Mouse (Mus musculus): Measurements from ENCODE around the gene Arih1. TPM values are rescaled to one million over a fixed set of nuclear protein-coding genes. Genes with fewer than 3 reads are reported as not detected.

The Arih1 gene
- polyA plus RNA-seq, 1 experiment from 2014 or later, result 9.6 TPM

- H3K4me2 ChIP-seq (ENCODE audit: low read length), result no peak overlapping the region
- DNase-seq (ENCODE audit: low spot score) (no peak), ATAC-seq (replicated peaks; ENCODE audit: low FRiP score, low read depth) (no peak)
- no peaks in the 10 kb centered on the region for H3K9me3 ChIP-seq (replicated peaks; ENCODE audit: low read length)
- H3K4me3 ChIP-seq (replicated peaks; ENCODE audit: low read depth, low read length), result no peak overlapping the region
- H3K27me3 ChIP-seq (ENCODE audit: insufficient read depth, low read length), result no peaks in the 10 kb centered on the region
- TF ChIP-seq CTCF (IDR thresholded peaks at IDR 0.05; ENCODE audit: low read depth), result no peak
- H3K9ac ChIP-seq (ENCODE audit: low read depth, low read length), result no peak overlapping the region
- no peaks in the 10 kb centered on the region for H3K4me1 ChIP-seq (replicated peaks; ENCODE audit: insufficient read depth, low read length)
- 95% methylated on average over 1 of the region's 1 CpGs for WGBS
- no peak overlapping the region for H3K27ac ChIP-seq
- H3K36me3 ChIP-seq (ENCODE audit: insufficient read depth, low read length), result no peaks in the 10 kb centered on the region
These were observed 11.6 kb downstream of the Arih1 start for GRCm38 (mm10) chr9:59474838-59475237.

DNA sequence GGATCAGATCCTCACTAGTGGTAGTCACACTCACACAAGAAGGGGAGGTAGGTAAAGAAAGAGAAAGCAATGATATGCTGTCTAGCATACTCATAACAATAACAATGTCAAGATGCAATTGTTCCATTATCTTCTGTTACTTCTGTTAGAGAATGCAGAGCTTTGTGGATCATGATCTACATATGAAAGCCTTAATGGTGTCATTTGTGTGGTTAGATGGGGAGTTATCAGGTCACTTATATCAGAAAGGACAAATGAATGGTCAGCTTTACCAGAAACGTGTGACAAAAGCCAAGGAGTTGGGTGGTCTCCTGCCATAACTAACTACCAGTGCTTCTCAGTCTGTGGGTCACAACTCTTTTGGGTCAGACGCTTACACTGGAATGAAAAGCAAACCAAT lies 13.2 kb downstream of the Arih1 start:
- Histone ChIP-seq H3K4me1 (replicated peaks; ENCODE audit: insufficient read depth, low read length) (no peaks in the 10 kb centered on the region), H3K4me2 (ENCODE audit: low read length) (no peak overlapping the region), H3K27ac (no peak overlapping the region), H3K9me3 (replicated peaks; ENCODE audit: low read length) (no peaks in the 10 kb centered on the region), H3K36me3 (ENCODE audit: insufficient read depth, low read length) (no peaks in the 10 kb centered on the region), H3K4me3 (replicated peaks; ENCODE audit: low read depth, low read length) (no peak overlapping the region), H3K9ac (ENCODE audit: low read depth, low read length) (no peak overlapping the region), H3K27me3 (ENCODE audit: insufficient read depth, low read length) (no peaks in the 10 kb centered on the region)
- no peak for TF ChIP-seq CTCF (IDR thresholded peaks at IDR 0.05; ENCODE audit: low read depth)
- ATAC-seq (replicated peaks; ENCODE audit: low FRiP score, low read depth) (no peak), DNase-seq (ENCODE audit: low spot score) (no peak)
- 85% methylated on average over 2 of the region's 2 CpGs for WGBS

GRCm38 (mm10) chr9:59469446-59469845 lies 17.0 kb downstream of the Arih1 start:
- DNase-seq (ENCODE audit: low spot score) (no peak), ATAC-seq (replicated peaks; ENCODE audit: low FRiP score, low read depth) (no peak)
- H3K27ac ChIP-seq, result no peak overlapping the region
- H3K4me2 ChIP-seq (ENCODE audit: low read length), result no peak overlapping the region
- H3K36me3 ChIP-seq (ENCODE audit: insufficient read depth, low read length), result no peaks in the 10 kb centered on the region
- no peaks in the 10 kb centered on the region for H3K4me1 ChIP-seq (replicated peaks; ENCODE audit: insufficient read depth, low read length)
- no peak overlapping the region for H3K4me3 ChIP-seq (replicated peaks; ENCODE audit: low read depth, low read length)
- H3K27me3 ChIP-seq (ENCODE audit: insufficient read depth, low read length), result no peaks in the 10 kb centered on the region
- WGBS, result 92% methylated on average over 1 of the region's 1 CpGs
- H3K9ac ChIP-seq (ENCODE audit: low read depth, low read length), result no peak overlapping the region
- no peaks in the 10 kb centered on the region for H3K9me3 ChIP-seq (replicated peaks; ENCODE audit: low read length)
- no peak for TF ChIP-seq CTCF (IDR thresholded peaks at IDR 0.05; ENCODE audit: low read depth)

DNA sequence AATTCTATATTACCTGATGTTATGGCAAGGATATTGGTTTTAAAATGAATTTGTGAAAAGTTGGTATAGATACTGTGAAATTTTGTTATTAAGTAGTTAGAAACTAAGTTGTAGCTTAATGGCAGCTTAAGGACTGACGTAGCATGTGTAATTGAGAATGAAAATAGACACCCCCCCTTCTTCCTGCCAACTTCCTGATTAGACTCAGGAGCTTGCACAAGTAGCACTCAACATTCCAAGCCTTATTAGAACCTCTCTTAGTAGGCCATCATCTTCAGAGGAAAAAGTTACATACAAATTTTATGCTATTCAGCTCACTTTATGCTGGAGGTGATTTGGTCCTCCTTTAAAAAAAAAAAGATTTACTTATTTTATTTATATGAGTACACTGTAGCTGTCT lies 22.1 kb downstream of the Arih1 start:
- Histone ChIP-seq H3K27ac (no peak overlapping the region), H3K4me1 (replicated peaks; ENCODE audit: insufficient read depth, low read length) (0 out of 2 replicates have a peak, but pooled peaks cover 4% of the 10 kb centered on the region), H3K9me3 (replicated peaks; ENCODE audit: low read length) (no peaks in the 10 kb centered on the region), H3K4me3 (replicated peaks; ENCODE audit: low read depth, low read length) (no peak overlapping the region), H3K4me2 (ENCODE audit: low read length) (no peak overlapping the region), H3K9ac (ENCODE audit: low read depth, low read length) (no peak overlapping the region), H3K36me3 (ENCODE audit: insufficient read depth, low read length) (no peaks in the 10 kb centered on the region), H3K27me3 (ENCODE audit: insufficient read depth, low read length) (no peaks in the 10 kb centered on the region)
- no peak for ATAC-seq (replicated peaks; ENCODE audit: low FRiP score, low read depth)
- DNase-seq (ENCODE audit: low spot score), result no peak
- WGBS, result 74% methylated on average over 1 of the region's 1 CpGs
- no peak for TF ChIP-seq CTCF (IDR thresholded peaks at IDR 0.05; ENCODE audit: low read depth)

DNA sequence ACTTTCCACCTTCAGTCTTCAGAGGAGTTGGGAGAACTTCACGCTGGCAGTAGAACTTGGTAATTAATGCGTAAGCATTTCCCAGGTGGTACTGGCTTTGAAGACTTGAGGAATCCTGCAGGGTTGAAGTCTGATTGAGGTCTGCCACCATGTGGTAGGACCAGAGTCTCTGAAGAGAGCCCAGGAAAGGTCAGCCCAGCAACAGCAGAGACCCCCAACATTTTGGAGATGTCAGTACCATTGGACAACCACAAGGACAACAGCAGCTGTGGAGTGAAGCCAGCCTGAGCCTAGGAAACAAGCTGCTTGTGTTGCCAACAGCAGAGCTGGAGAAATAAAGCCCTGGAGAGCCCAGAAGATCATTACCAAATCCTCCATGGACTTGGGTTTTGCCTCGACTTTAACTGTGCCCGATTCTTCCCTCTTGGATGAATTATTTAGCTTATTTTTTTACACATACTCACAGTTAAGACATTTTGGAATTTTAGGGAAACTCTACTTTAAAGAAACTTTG lies 27.4 kb downstream of the Arih1 start:
- peak; percentile 46 for TF ChIP-seq CTCF (IDR thresholded peaks at IDR 0.05; ENCODE audit: low read depth)

DNA sequence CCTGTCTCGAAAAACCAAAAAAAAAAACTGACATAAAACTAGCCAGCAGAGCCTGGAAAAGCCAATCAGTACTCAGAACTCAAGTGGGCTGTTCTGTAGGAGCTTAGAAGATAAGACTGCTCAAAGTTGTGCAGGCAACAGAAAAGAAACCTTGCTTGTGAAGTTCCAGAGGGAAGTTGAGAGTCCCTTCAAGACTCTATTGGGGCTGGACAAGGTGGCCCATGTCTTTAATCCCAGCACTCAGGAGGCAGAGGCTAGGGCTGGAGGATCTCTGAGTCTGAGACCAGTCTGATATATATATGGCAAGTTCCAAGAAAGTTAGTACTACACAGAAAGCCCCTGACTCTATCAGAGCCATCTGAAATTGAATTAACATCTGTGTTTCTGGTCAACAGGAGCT lies 28.0 kb downstream of the Arih1 start:
- H3K36me3 ChIP-seq (ENCODE audit: insufficient read depth, low read length), result no peaks in the 10 kb centered on the region
- H3K27ac ChIP-seq, result no peak overlapping the region
- WGBS, result 95% methylated on average over 1 of the region's 1 CpGs

More for the DNA sequence above, 27.4 kb downstream of the Arih1 start:
- 63% methylated on average over 4 of the region's 4 CpGs for WGBS
- Histone ChIP-seq H3K27me3 (ENCODE audit: insufficient read depth, low read length) (no peaks in the 10 kb centered on the region), H3K9me3 (replicated peaks; ENCODE audit: low read length) (no peaks in the 10 kb centered on the region), H3K27ac (no peak overlapping the region), H3K4me1 (replicated peaks; ENCODE audit: insufficient read depth, low read length) (0 out of 2 replicates have a peak, but pooled peaks cover 4% of the 10 kb centered on the region), H3K4me2 (ENCODE audit: low read length) (no peak overlapping the region), H3K4me3 (replicated peaks; ENCODE audit: low read depth, low read length) (no peak overlapping the region), H3K9ac (ENCODE audit: low read depth, low read length) (no peak overlapping the region), H3K36me3 (ENCODE audit: insufficient read depth, low read length) (no peaks in the 10 kb centered on the region)
- DNase-seq (ENCODE audit: low spot score) (no peak), ATAC-seq (replicated peaks; ENCODE audit: low FRiP score, low read depth) (no peak)

DNA sequence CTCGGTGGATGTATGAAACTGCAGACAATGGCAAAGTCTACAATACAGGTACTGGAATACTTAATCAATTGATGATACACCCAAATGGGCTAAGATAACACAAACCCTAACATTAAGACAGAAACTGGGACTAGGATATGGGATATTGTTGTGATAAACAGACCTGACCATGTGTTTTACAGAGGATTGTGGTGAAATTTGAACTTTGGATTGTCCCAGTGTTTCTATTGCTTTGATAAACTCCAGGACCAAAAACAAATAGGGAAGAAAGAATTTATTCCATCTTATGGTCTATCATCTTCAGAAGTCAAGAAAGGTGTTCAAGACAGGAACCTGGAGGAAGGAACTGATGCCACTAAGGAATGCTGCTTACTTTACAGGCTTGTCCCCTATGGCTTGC lies 28.7 kb downstream of the Arih1 start:
- WGBS, result 95% methylated on average over 1 of the region's 1 CpGs

More for the DNA sequence above, 28.0 kb downstream of the Arih1 start:
- Histone ChIP-seq H3K9me3 (replicated peaks; ENCODE audit: low read length) (no peaks in the 10 kb centered on the region), H3K4me2 (ENCODE audit: low read length) (no peak overlapping the region), H3K27me3 (ENCODE audit: insufficient read depth, low read length) (no peaks in the 10 kb centered on the region), H3K4me1 (replicated peaks; ENCODE audit: insufficient read depth, low read length) (0 out of 2 replicates have a peak, but pooled peaks cover 4% of the 10 kb centered on the region), H3K9ac (ENCODE audit: low read depth, low read length) (no peak overlapping the region), H3K4me3 (replicated peaks; ENCODE audit: low read depth, low read length) (no peak overlapping the region)
- ATAC-seq (replicated peaks; ENCODE audit: low FRiP score, low read depth) (no peak), DNase-seq (ENCODE audit: low spot score) (no peak)
- no peak for TF ChIP-seq CTCF (IDR thresholded peaks at IDR 0.05; ENCODE audit: low read depth)

More for the DNA sequence above, 28.7 kb downstream of the Arih1 start:
- Histone ChIP-seq H3K4me1 (replicated peaks; ENCODE audit: insufficient read depth, low read length) (0 out of 2 replicates have a peak, but pooled peaks cover 4% of the 10 kb centered on the region), H3K4me2 (ENCODE audit: low read length) (no peak overlapping the region), H3K27me3 (ENCODE audit: insufficient read depth, low read length) (no peaks in the 10 kb centered on the region), H3K9ac (ENCODE audit: low read depth, low read length) (no peak overlapping the region), H3K27ac (no peak overlapping the region), H3K36me3 (ENCODE audit: insufficient read depth, low read length) (no peaks in the 10 kb centered on the region), H3K4me3 (replicated peaks; ENCODE audit: low read depth, low read length) (no peak overlapping the region), H3K9me3 (replicated peaks; ENCODE audit: low read length) (no peaks in the 10 kb centered on the region)
- DNase-seq (ENCODE audit: low spot score) (no peak), ATAC-seq (replicated peaks; ENCODE audit: low FRiP score, low read depth) (no peak)
- no peak for TF ChIP-seq CTCF (IDR thresholded peaks at IDR 0.05; ENCODE audit: low read depth)
